Mouse (Mus musculus) CH12.LX (cell line): ENCODE measurements around the gene Mief2. TPM values are rescaled to one million over a fixed set of nuclear protein-coding genes. Genes with fewer than 3 reads are reported as not detected.

Experiments used
- DNase-seq: peaks from one replicate; pipeline ENCODE4 v3.0.0-alpha.2; 2013; ENCODE audit errors: extremely low read depth
- H3K27ac ChIP-seq: 2 replicates; pipeline ENCODE4 v1.5.1; 2012; ENCODE audit warnings: low read depth, mild to moderate bottlenecking, control low read depth, moderate library complexity; ENCODE audit not compliant: insufficient read depth
- H3K27me3 ChIP-seq: replicated peaks from 2 replicates; pipeline ENCODE3; 2012; ENCODE audit warnings: inconsistent platforms
- H3K36me3 ChIP-seq, 2 experiments: replicated peaks in 1 of 2; 2 replicates each; pipeline versions ENCODE3 to v1.6.1; 2012; ENCODE audit warnings: inconsistent platforms in 1 of 2, low read length in 1 of 2, mild to moderate bottlenecking in 1 of 2, mixed read lengths in 1 of 2, moderate library complexity in 1 of 2; ENCODE audit not compliant: control insufficient read depth in 1 of 2, insufficient read depth in 1 of 2
- H3K4me1 ChIP-seq, 2 experiments: 2 replicates each; pipeline ENCODE4 v1.6.1; 2012; ENCODE audit warnings: inconsistent platforms in 1 of 2, moderate library complexity in 1 of 2; ENCODE audit not compliant: insufficient read depth in 2 of 2, control insufficient read depth in 1 of 2
- H3K4me2 ChIP-seq: 2 replicates; pipeline ENCODE4 v1.6.1; 2012; ENCODE audit warnings: low read depth, mild to moderate bottlenecking, control low read depth; ENCODE audit not compliant: poor library complexity, insufficient read depth, severe bottlenecking
- H3K4me3 ChIP-seq, 3 experiments: fragments of 150-350 bp in 1 of 3; sonication (generic) in 1 of 3; replicated peaks in 1 of 3; 2 replicates each; pipeline versions ENCODE3 to v1.5.1; 2011 to 2012; ENCODE audit warnings: low read depth in 2 of 3, low read length in 2 of 3, mild to moderate bottlenecking in 2 of 3, moderate library complexity in 2 of 3, control low read depth in 1 of 3, improper control_type of control experiment in 1 of 3, inconsistent platforms in 1 of 3, mixed read lengths in 1 of 3; ENCODE audit not compliant: poor library complexity in 1 of 3
- H3K79me2 ChIP-seq: replicated peaks from 2 replicates; pipeline ENCODE4 v1.6.1; 2012; ENCODE audit warnings: mild to moderate bottlenecking, moderate library complexity; ENCODE audit not compliant: control insufficient read depth, poor library complexity, insufficient read depth, severe bottlenecking; ENCODE audit errors: extremely low read depth
- H3K9ac ChIP-seq: 2 replicates; pipeline ENCODE4 v1.6.1; 2012; ENCODE audit warnings: low read depth, mild to moderate bottlenecking, control low read depth, moderate library complexity; ENCODE audit not compliant: insufficient read depth
- H3K9me3 ChIP-seq: replicated peaks from 2 replicates; pipeline ENCODE3; 2012; ENCODE audit warnings: low read length, inconsistent platforms, mixed read lengths
- BHLHE40 ChIP-seq: IDR thresholded peaks from 2 replicates; pipeline ENCODE4 v1.6.1; 2011; ENCODE audit warnings: mild to moderate bottlenecking, low read depth, low read length, improper control_type of control experiment
- CHD2 ChIP-seq: IDR thresholded peaks from 2 replicates; pipeline ENCODE4 v1.6.1; 2011; ENCODE audit warnings: low read length, improper control_type of control experiment
- CTCF ChIP-seq, 2 experiments: IDR thresholded peaks in 1 of 2; conservative IDR thresholded peaks in 1 of 2; 2 replicates each; pipeline ENCODE4 v1.5.1; 2011 to 2012; ENCODE audit warnings: low read depth in 2 of 2, low read length in 2 of 2, improper control_type of control experiment in 1 of 2, inconsistent platforms in 1 of 2, mild to moderate bottlenecking in 1 of 2, moderate library complexity in 1 of 2
- E2F4 ChIP-seq: IDR thresholded peaks from 2 replicates; pipeline ENCODE4 v1.6.1; 2011; ENCODE audit warnings: low read depth, low read length, improper control_type of control experiment; ENCODE audit not compliant: insufficient replicate concordance
- ELF1 ChIP-seq: IDR thresholded peaks from 2 replicates; pipeline ENCODE4 v1.6.1; 2014; ENCODE audit warnings: low read depth, mild to moderate bottlenecking, inconsistent platforms, low read length, improper control_type of control experiment
- EP300 ChIP-seq: IDR thresholded peaks from 2 replicates; pipeline ENCODE4 v1.6.1; 2011; ENCODE audit warnings: low read length, improper control_type of control experiment
- HCFC1 ChIP-seq: IDR thresholded peaks from 2 replicates; pipeline ENCODE4 v1.6.1; 2012; ENCODE audit warnings: low read depth, mild to moderate bottlenecking, inconsistent platforms, low read length, improper control_type of control experiment
- IRF4 ChIP-seq: IDR thresholded peaks from 2 replicates; pipeline ENCODE4 v1.6.1; 2014; ENCODE audit warnings: low read depth, mild to moderate bottlenecking, inconsistent platforms, low read length, improper control_type of control experiment
- JUN ChIP-seq: IDR thresholded peaks from 2 replicates; pipeline ENCODE4 v1.6.1; 2011; ENCODE audit warnings: low read depth, mild to moderate bottlenecking, low read length, improper control_type of control experiment, moderate library complexity; ENCODE audit not compliant: insufficient read depth
- JUND ChIP-seq: conservative IDR thresholded peaks from 2 replicates; pipeline ENCODE4 v1.6.1; 2011; ENCODE audit warnings: low read depth, low read length, improper control_type of control experiment
- KAT2A ChIP-seq: IDR thresholded peaks from 2 replicates; pipeline ENCODE4 v1.6.1; 2012; ENCODE audit warnings: low read length, improper control_type of control experiment, inconsistent platforms; ENCODE audit not compliant: insufficient replicate concordance
- MAFK ChIP-seq: IDR thresholded peaks from 2 replicates; pipeline ENCODE4 v1.6.1; 2011; ENCODE audit warnings: low read length, improper control_type of control experiment; ENCODE audit not compliant: insufficient replicate concordance
- MAX ChIP-seq: IDR thresholded peaks from 2 replicates; pipeline ENCODE4 v1.6.1; 2011; ENCODE audit warnings: low read length, improper control_type of control experiment
- MEF2A ChIP-seq: IDR thresholded peaks from 2 replicates; pipeline ENCODE4 v1.6.1; 2014; ENCODE audit warnings: low read depth, mild to moderate bottlenecking, inconsistent platforms, low read length, improper control_type of control experiment, borderline replicate concordance
- MXI1 ChIP-seq: IDR thresholded peaks from 2 replicates; pipeline ENCODE4 v1.6.1; 2011; ENCODE audit warnings: mild to moderate bottlenecking, low read depth, low read length, improper control_type of control experiment
- MYC ChIP-seq: IDR thresholded peaks from 2 replicates; pipeline ENCODE4 v1.6.1; 2011; ENCODE audit warnings: low read depth, mild to moderate bottlenecking, improper control_type of control experiment, low read length
- NELFE ChIP-seq: IDR thresholded peaks from 2 replicates; pipeline ENCODE4 v1.6.1; 2011; ENCODE audit warnings: low read depth, low read length, improper control_type of control experiment
- NRF1 ChIP-seq: IDR thresholded peaks from 2 replicates; pipeline ENCODE4 v1.6.1; 2014; ENCODE audit warnings: low read depth, mild to moderate bottlenecking, inconsistent platforms, low read length, improper control_type of control experiment, moderate library complexity
- POLR2A ChIP-seq: IDR thresholded peaks from 2 replicates; pipeline ENCODE4 v1.6.1; 2011; ENCODE audit warnings: low read depth, mild to moderate bottlenecking, improper control_type of control experiment, low read length
- POLR2AphosphoS2 ChIP-seq: IDR thresholded peaks from 2 replicates; pipeline ENCODE4 v1.6.1; 2011; ENCODE audit warnings: low read depth, low read length, improper control_type of control experiment
- RAD21 ChIP-seq: IDR thresholded peaks from 2 replicates; pipeline ENCODE4 v1.6.1; 2011; ENCODE audit warnings: low read depth, mild to moderate bottlenecking, low read length, improper control_type of control experiment, moderate library complexity
- RCOR1 ChIP-seq: conservative IDR thresholded peaks from 2 replicates; pipeline ENCODE4 v1.6.1; 2012; ENCODE audit warnings: low read depth, mild to moderate bottlenecking, inconsistent platforms, low read length, improper control_type of control experiment
- SIN3A ChIP-seq: IDR thresholded peaks from 2 replicates; pipeline ENCODE4 v1.6.1; 2012; ENCODE audit warnings: low read length, improper control_type of control experiment, inconsistent platforms
- SMC3 ChIP-seq: IDR thresholded peaks from 2 replicates; pipeline ENCODE4 v1.6.1; 2011; ENCODE audit warnings: low read depth, low read length, improper control_type of control experiment
- TCF12 ChIP-seq: IDR thresholded peaks from 2 replicates; pipeline ENCODE4 v1.6.1; 2014; ENCODE audit warnings: low read depth, mild to moderate bottlenecking, inconsistent platforms, low read length, improper control_type of control experiment
- UBTF ChIP-seq: IDR thresholded peaks from 2 replicates; pipeline ENCODE4 v1.6.1; 2012; ENCODE audit warnings: low read depth, mild to moderate bottlenecking, inconsistent platforms, low read length, improper control_type of control experiment, moderate library complexity
- USF1 ChIP-seq: IDR thresholded peaks from 2 replicates; pipeline ENCODE4 v1.6.1; 2014; ENCODE audit warnings: low read depth, mild to moderate bottlenecking, inconsistent platforms, low read length, improper control_type of control experiment
- USF2 ChIP-seq: conservative IDR thresholded peaks from 2 replicates; pipeline ENCODE4 v1.6.1; 2011; ENCODE audit warnings: low read depth, low read length, improper control_type of control experiment
- ZC3H11A ChIP-seq: IDR thresholded peaks from 2 replicates; pipeline ENCODE4 v1.6.1; 2012; ENCODE audit warnings: low read depth, mild to moderate bottlenecking, inconsistent platforms, low read length, improper control_type of control experiment
- ZKSCAN1 ChIP-seq: IDR thresholded peaks from 2 replicates; pipeline ENCODE4 v1.6.1; 2012; ENCODE audit warnings: low read depth, inconsistent platforms, low read length, improper control_type of control experiment, borderline replicate concordance
- dilution Hi-C: fragments of 300-500 bp; cut with MboI; formaldehyde crosslinking; loops from 2 replicates; pipeline ENCODE4 v1.14.3; 2020; ENCODE audit warnings: low sequenced_read_pairs; ENCODE audit not compliant: extremely low pct_unique_long_range_greater_than_20kb, extremely low pct_ligation_motif_present
- in situ Hi-C: fragments of 300-500 bp; cut with MboI; formaldehyde crosslinking; loops from 3 replicates; pipeline ENCODE4 v1.14.3; 2019; ENCODE audit warnings: low sequenced_read_pairs, low pct_ligation_motif_present, low pct_unique_long_range_greater_than_20kb, mixed read lengths
- polyA plus RNA-seq: library from polyadenylated mRNA; unstranded; fragments of >175 nt; gene quantifications from 2 replicates; pipeline ENCODE4 v1.2.1, GENCODE M21; 2012; ENCODE audit warnings: low read depth; ENCODE audit not compliant: insufficient read length
- total RNA-seq, 2 experiments: library from RNA; depleted of rRNA; stranded (reverse); fragments of 300-350 nt in 1 of 2; fragments of >200 nt in 1 of 2; gene quantifications; 2 replicates each; pipeline ENCODE4 v1.2.3; 2012 to 2014

Gene Mief2
- total and polyA plus RNA-seq, 3 experiments, result 6.8 to 12.7 (median 10.9) TPM

DNA sequence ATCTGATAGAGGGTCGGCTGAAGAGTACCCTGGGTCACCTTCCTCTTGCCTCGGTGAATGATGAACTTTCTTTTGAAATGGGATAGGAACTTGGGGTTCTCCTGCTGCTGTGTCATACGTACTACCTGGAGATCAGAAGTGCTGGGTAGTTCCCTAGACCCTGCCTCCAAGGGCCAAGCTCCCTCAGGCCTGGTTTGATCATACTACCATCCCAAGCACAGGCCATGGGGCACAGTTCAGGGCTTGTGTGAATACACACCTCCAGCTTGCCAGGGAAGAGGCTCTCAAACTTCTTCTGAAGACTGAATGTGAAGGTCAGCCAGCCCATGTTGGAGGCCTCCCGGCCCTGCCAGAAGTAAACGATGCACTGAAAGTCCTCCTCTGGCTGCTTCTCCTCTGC, 12.4 kb upstream of the Mief2 start:
- no peaks in the 10 kb centered on the region for H3K79me2 ChIP-seq
- dilution Hi-C loops (no loop called here), in situ Hi-C loops (no loop called here)
- no peak overlapping the region for H3K4me3 ChIP-seq
- H3K9ac ChIP-seq, result no peak overlapping the region
- no peak for DNase-seq
- no peaks in the 10 kb centered on the region for H3K4me1 ChIP-seq
- H3K9me3 ChIP-seq, result no peaks in the 10 kb centered on the region
- no peaks in the 10 kb centered on the region for H3K27me3 ChIP-seq
- H3K4me2 ChIP-seq, result no peak overlapping the region
- peaks cover 90 to 97% of the 10 kb centered on the region in 2 experiments for H3K36me3 ChIP-seq
- no peak overlapping the region for H3K27ac ChIP-seq
- no peak for TF ChIP-seq USF2
- TF ChIP-seq UBTF, result no peak
- no peak for TF ChIP-seq MAX
- no peak for TF ChIP-seq ELF1
- no peak for TF ChIP-seq JUND
- TF ChIP-seq BHLHE40, result no peak
- no peak for TF ChIP-seq RAD21
- no peak for TF ChIP-seq CHD2
- no peak for TF ChIP-seq POLR2A
- no peak for TF ChIP-seq ZKSCAN1
- TF ChIP-seq CTCF (conservative IDR thresholded peaks at IDR 0.05 in 1 of 2, IDR thresholded peaks at IDR 0.05 in 1 of 2; ENCODE audit: low read depth in 2 of 2, low read length in 2 of 2), result no peak
- no peak for TF ChIP-seq NELFE
- no peak for TF ChIP-seq MAFK
- no peak for TF ChIP-seq MYC
- TF ChIP-seq KAT2A, result no peak
- no peak for TF ChIP-seq HCFC1
- no peak for TF ChIP-seq TCF12
- no peak for TF ChIP-seq RCOR1
- no peak for TF ChIP-seq JUN

DNA sequence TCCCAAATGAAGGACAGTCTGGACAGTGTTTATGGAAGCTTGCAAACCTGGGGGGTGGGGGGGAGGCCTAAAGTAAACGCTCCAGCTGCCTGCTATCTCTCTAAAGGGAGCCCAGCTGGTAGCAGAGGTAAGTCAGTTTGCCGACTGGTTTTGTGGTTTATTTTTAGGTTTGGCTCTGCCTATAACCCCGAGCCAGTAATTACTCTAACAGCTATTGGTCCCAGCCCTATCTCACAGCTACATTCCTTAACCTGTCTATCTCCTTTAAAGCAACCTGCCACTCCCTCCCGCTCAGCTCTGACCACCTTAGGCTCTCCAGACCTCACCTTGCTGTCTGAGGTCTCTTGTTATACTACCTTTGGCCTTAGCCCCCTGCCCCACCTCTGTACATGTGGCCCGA, 8.9 kb upstream of the Mief2 start:
- no peak overlapping the region for H3K27ac ChIP-seq
- DNase-seq, result no peak

More for the DNA sequence above, 8.9 kb upstream of the Mief2 start:
- Histone ChIP-seq H3K9me3 (no peaks in the 10 kb centered on the region), H3K36me3 (peaks cover 91 to 97% of the 10 kb centered on the region in 2 experiments), H3K4me2 (no peak overlapping the region), H3K4me1 (no peaks in the 10 kb centered on the region), H3K9ac (no peak overlapping the region), H3K27me3 (no peaks in the 10 kb centered on the region), H3K4me3 (no peak overlapping the region), H3K79me2 (no peaks in the 10 kb centered on the region)
- in situ Hi-C loops (no loop called here), dilution Hi-C loops (no loop called here)
- TF ChIP-seq UBTF (no peak), MXI1 (no peak), MEF2A (no peak), EP300 (no peak), MAX (no peak), SIN3A (no peak), E2F4 (no peak), SMC3 (no peak), IRF4 (no peak), MAFK (no peak), POLR2AphosphoS2 (no peak), HCFC1 (no peak), ZC3H11A (no peak), TCF12 (no peak), JUN (no peak), BHLHE40 (no peak), USF1 (no peak), NRF1 (no peak)
